Mouse (Mus musculus): ENCODE data around the gene Heyl. TPM values are rescaled to one million over a fixed set of nuclear protein-coding genes. Genes with fewer than 3 reads are reported as not detected.

Heyl gene
- not detected for polyA plus RNA-seq (2017; shearing (Covaris generic))

GRCm38 (mm10) chr4:123233492-123234084 lies at the start of gene Heyl:
Heyl (plus strand) TSS chr4:123233556.

GRCm38 (mm10) chr4:123201186-123202093 lies 31.9 kb upstream of the Heyl start, which contains the start of gene Nt5c1a:
Nt5c1a (plus strand) TSS chr4:123201504.

GRCm38 (mm10) chr4:123261721-123262401 lies 28.5 kb downstream of the Heyl start, which contains the start of gene Pabpc4:
Pabpc4 (plus strand) TSS chr4:123262351.

Other genes with a start within 250 kb of the Heyl start
- not detected for gene Mycl, start 237.9 kb upstream of the Heyl start, polyA plus RNA-seq (2017; shearing (Covaris generic))
- 24.0 TPM for gene Trit1, start 217.0 kb upstream of the Heyl start, polyA plus RNA-seq (2017; shearing (Covaris generic))
- gene Bmp8b, start 128.4 kb upstream of the Heyl start, polyA plus RNA-seq (2017; shearing (Covaris generic)): not detected
- gene Oxct2b, start 117.3 kb upstream of the Heyl start, polyA plus RNA-seq (2017; shearing (Covaris generic)): not detected
- 90.2 TPM for gene Ppie, start 93.6 kb upstream of the Heyl start, polyA plus RNA-seq (2017; shearing (Covaris generic))
- gene Hpcal4, start 50.3 kb upstream of the Heyl start, polyA plus RNA-seq (2017; shearing (Covaris generic)): not detected
- gene Nt5c1a, start 32.1 kb upstream of the Heyl start, polyA plus RNA-seq (2017; shearing (Covaris generic)): not detected
- 5.5 TPM for gene Pabpc4, start 28.8 kb downstream of the Heyl start, polyA plus RNA-seq (2017; shearing (Covaris generic))
- not detected for gene Oxct2a, start 90.1 kb downstream of the Heyl start, polyA plus RNA-seq (2017; shearing (Covaris generic))
- not detected for gene Bmp8a, start 109.7 kb downstream of the Heyl start, polyA plus RNA-seq (2017; shearing (Covaris generic))